Mouse (Mus musculus) spleen, adult 2 months (tissue): ENCODE measurements around the gene Nup107.

Source experiments
- CTCF ChIP-seq: fragments of 200-500 bp; IDR thresholded peaks from 2 replicates; pipeline ENCODE4 v1.5.1; 2011; ENCODE audit warnings: mild to moderate bottlenecking, inconsistent platforms; ENCODE audit not compliant: insufficient read depth, insufficient read length, insufficient replicate concordance; ENCODE audit errors: extremely low read depth
- POLR2A ChIP-seq: fragments of 200-500 bp; IDR thresholded peaks from 2 replicates; pipeline ENCODE4 v1.6.1; 2011; ENCODE audit warnings: low read depth, low read length, inconsistent platforms

GRCm38 (mm10) chr10:117784646-117785045 is 7.9 kb downstream of the Nup107 start:
- TF ChIP-seq CTCF = no peak
- TF ChIP-seq POLR2A = no peak
